Mouse (Mus musculus) C2C12 (cell line): ENCODE results near the gene Sst.

Experiments
- CEBPB ChIP-seq: IDR thresholded peaks from one replicate; pipeline ENCODE4 v1.6.1; 2011; ENCODE audit warnings: low read depth, mild to moderate bottlenecking, control low read depth, moderate library complexity
- CTCF ChIP-seq: IDR thresholded peaks from one replicate; pipeline ENCODE4 v1.5.1; 2011; ENCODE audit not compliant: control insufficient read depth, insufficient read depth, insufficient read length
- MAX ChIP-seq: IDR thresholded peaks from one replicate; pipeline ENCODE4 v1.6.1; 2011; ENCODE audit warnings: mild to moderate bottlenecking, control low read depth
- MYOG ChIP-seq: IDR thresholded peaks from one replicate; pipeline ENCODE4 v1.6.1; 2011; ENCODE audit not compliant: control insufficient read depth, insufficient read length; ENCODE audit errors: extremely low read depth

DNA sequence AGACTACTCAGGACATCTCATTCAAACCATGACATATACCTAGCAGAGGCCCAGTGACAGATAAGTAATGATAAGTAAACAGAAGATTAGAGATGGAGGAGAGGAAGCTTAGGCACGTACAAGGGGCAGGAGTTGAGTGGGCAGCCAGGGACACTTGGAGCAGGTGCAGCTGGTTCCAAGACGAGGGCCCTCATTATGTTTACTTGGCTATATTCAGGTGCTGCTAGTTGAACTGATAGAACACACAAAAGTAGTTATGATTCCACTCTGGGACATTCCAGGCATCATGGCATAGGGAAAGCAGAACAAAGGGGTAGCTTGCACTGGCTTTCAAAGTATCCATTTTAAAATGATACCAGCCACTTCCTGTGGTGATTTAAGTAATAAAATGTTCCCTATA, 43.6 kb upstream of the Sst start:
- TF ChIP-seq CTCF (no peak), MAX (no peak), CEBPB (no peak), MYOG (no peak)
